Mouse (Mus musculus): ENCODE results near the gene Gm11639.

- no peak for TF ChIP-seq CTCF (conservative IDR thresholded peaks at IDR 0.05; ENCODE audit: low read length)
- peak; percentile 87 for TF ChIP-seq NANOG (IDR thresholded peaks at IDR 0.05; ENCODE audit: borderline replicate concordance, low read length)
These were observed 292.5 kb downstream of the Gm11639 start for GRCm38 (mm10) chr11:104977976-104978375.
